Mouse (Mus musculus) intestine, embryonic 16.5 days (tissue): ENCODE measurements around the gene Rnps1. TPM values are rescaled to one million over a fixed set of nuclear protein-coding genes. Genes with fewer than 3 reads are reported as not detected.
A peak's percentile ranks its signal among the peaks of the same experiment; 100 is the strongest.

Experiments used
- ATAC-seq: fragments of 200-750 bp; cut with Nextera tagmentation; 2 replicates; pipeline ENCODE4 v1.8.0; 2017; ENCODE audit warnings: moderate TSS enrichment, moderate library complexity
- H3K27ac ChIP-seq: fragments of 300-500 bp; sonication (generic); 2 replicates; pipeline ENCODE4 v1.5.1; 2014; ENCODE audit warnings: mild to moderate bottlenecking, low read length
- H3K27me3 ChIP-seq: fragments of 300-500 bp; sonication (generic); replicated peaks from 2 replicates; pipeline ENCODE4 v1.6.1; 2014; ENCODE audit warnings: low read length, control low read depth, mixed read lengths; ENCODE audit not compliant: control insufficient read depth, insufficient read depth
- H3K36me3 ChIP-seq: fragments of 300-500 bp; sonication (generic); 2 replicates; pipeline ENCODE4 v1.6.1; 2014; ENCODE audit warnings: low read length, control low read depth; ENCODE audit not compliant: control insufficient read depth, insufficient read depth
- H3K4me1 ChIP-seq: fragments of 300-500 bp; sonication (generic); 2 replicates; pipeline ENCODE4 v1.6.1; 2014; ENCODE audit warnings: low read length, control low read depth, mixed read lengths; ENCODE audit not compliant: control insufficient read depth, insufficient read depth
- H3K4me2 ChIP-seq: fragments of 300-500 bp; sonication (generic); 2 replicates; pipeline ENCODE4 v1.6.1; 2014; ENCODE audit warnings: low read depth, low read length, control low read depth
- H3K4me3 ChIP-seq: fragments of 300-500 bp; sonication (generic); 2 replicates; pipeline ENCODE4 v1.5.1; 2014; ENCODE audit warnings: mild to moderate bottlenecking, low read length
- H3K9ac ChIP-seq: fragments of 300-500 bp; sonication (generic); 2 replicates; pipeline ENCODE4 v1.6.1; 2014; ENCODE audit warnings: low read depth, low read length
- H3K9me3 ChIP-seq: fragments of 300-500 bp; sonication (generic); 2 replicates; pipeline ENCODE4 v1.6.1; 2016; ENCODE audit warnings: low read length, control low read depth; ENCODE audit not compliant: control insufficient read depth
- WGBS: fragments of 180-500 bp; shearing (Covaris S2); extraction: QIAGEN DNeasy Blood & Tissue Kit; methylation state at CpG from one replicate; pipeline ENCODE4 v1.1.7; 2014; 5-methylcytosine and 5-hydroxymethylcytosine counted together
- polyA plus RNA-seq: library from polyadenylated mRNA; unstranded; fragments of >200 nt; fragmentation: Nextera tagmentation; extraction: Ambion mirVana; gene quantifications from 2 replicates; pipeline ENCODE4 v1.2.1, GENCODE M21; 2015

Rnps1 gene
- polyA plus RNA-seq: 233 and 248 TPM in 2 replicates

GRCm38 (mm10) chr17:24414230-24414976 lies at the start of gene Rnps1:
Gene Rnps1, plus strand, starts transcription at chr17:24414565.
- ATAC-seq: peak; percentile 91
- H3K27ac ChIP-seq: peak within 1 kb of the TSS; percentile 91
- no peaks in the 10 kb centered on the region for H3K9me3 ChIP-seq
- peak within 1 kb of the TSS; percentile 83 for H3K4me3 ChIP-seq
- H3K9ac ChIP-seq: peak within 1 kb of the TSS; percentile 92
- peak within 1 kb of the TSS; percentile 75 for H3K4me2 ChIP-seq
- WGBS: under 1% methylated on average over 64 of the region's 64 CpGs
- H3K36me3 ChIP-seq: peaks cover 3% of the 10 kb centered on the region; the same call in 1 of the 2 replicates
- H3K4me1 ChIP-seq: peaks cover 21% of the 10 kb centered on the region
- H3K27me3 ChIP-seq: no peaks in the 10 kb centered on the region

GRCm38 (mm10) chr17:24365863-24366262 lies 48.5 kb upstream of the Rnps1 start:
- no peaks in the 10 kb centered on the region for H3K9me3 ChIP-seq
- no peak overlapping the region for H3K9ac ChIP-seq
- H3K27me3 ChIP-seq: no peaks in the 10 kb centered on the region
- 59% methylated on average over 13 of the region's 13 CpGs for WGBS
- no peak overlapping the region for H3K4me2 ChIP-seq
- no peak overlapping the region for H3K4me3 ChIP-seq
- H3K36me3 ChIP-seq: peaks cover 2% of the 10 kb centered on the region; the same call in 1 of the 2 replicates
- H3K27ac ChIP-seq: no peak overlapping the region
- H3K4me1 ChIP-seq: no peaks in the 10 kb centered on the region
- ATAC-seq: no peak

DNA sequence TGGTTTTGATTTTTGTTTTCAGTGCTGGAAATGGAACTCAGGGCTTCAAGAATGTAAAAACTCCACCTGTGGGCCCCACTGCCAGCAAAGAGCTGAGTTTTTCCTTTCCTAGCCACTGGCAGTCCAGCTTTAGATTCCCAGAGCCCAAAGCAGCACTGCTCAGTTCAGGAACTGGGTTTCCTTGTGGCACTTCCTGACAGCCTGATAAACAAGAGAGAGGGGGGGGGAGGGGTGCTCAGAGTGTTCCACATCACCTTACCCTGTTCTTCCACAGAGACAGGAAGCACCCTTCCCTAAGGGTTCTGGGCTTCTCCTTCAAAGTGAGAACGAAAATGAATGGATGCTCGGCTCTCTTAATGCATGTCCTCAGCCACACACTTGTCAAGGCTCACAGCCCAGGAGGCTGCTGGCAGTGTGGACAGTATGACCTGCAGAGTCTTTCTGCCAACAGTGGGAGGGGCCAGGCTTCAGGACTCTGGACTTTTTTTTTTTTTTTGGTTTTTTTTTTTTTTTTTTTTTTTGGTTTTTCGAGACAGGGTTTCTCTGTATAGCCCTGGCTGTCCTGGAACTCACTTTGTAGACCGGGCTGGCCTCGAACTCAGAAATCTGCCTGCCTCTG lies 39.2 kb upstream of the Rnps1 start:
- no peak overlapping the region for H3K4me3 ChIP-seq
- H3K27ac ChIP-seq: no peak overlapping the region
- 77% methylated on average over 4 of the region's 5 CpGs for WGBS
- no peaks in the 10 kb centered on the region for H3K4me1 ChIP-seq
- H3K9ac ChIP-seq: no peak overlapping the region
- no peaks in the 10 kb centered on the region for H3K9me3 ChIP-seq
- 0 out of 2 replicates have a peak, but pooled peaks cover 5% of the 10 kb centered on the region for H3K36me3 ChIP-seq
- no peak overlapping the region for H3K4me2 ChIP-seq
- no peak for ATAC-seq
- no peaks in the 10 kb centered on the region for H3K27me3 ChIP-seq

- Histone ChIP-seq H3K9me3 (no peaks in the 10 kb centered on the region), H3K4me3 (no peak overlapping the region), H3K4me2 (no peak overlapping the region), H3K27ac (no peak overlapping the region), H3K9ac (no peak overlapping the region), H3K36me3 (0 out of 2 replicates have a peak, but pooled peaks cover 5% of the 10 kb centered on the region), H3K27me3 (no peaks in the 10 kb centered on the region), H3K4me1 (no peaks in the 10 kb centered on the region)
- ATAC-seq: no peak
- WGBS: 90% methylated on average over 6 of the region's 6 CpGs
Observed at GRCm38 (mm10) chr17:24375886-24376285, 38.5 kb upstream of the Rnps1 start.

- Histone ChIP-seq H3K27ac (no peak overlapping the region), H3K36me3 (0 out of 2 replicates have a peak, but pooled peaks cover 9% of the 10 kb centered on the region), H3K9me3 (no peaks in the 10 kb centered on the region), H3K4me3 (no peak overlapping the region), H3K9ac (no peak overlapping the region), H3K4me1 (no peaks in the 10 kb centered on the region), H3K27me3 (no peaks in the 10 kb centered on the region), H3K4me2 (no peak overlapping the region)
- 95% methylated on average over 2 of the region's 2 CpGs for WGBS
- ATAC-seq: no peak
Observed at GRCm38 (mm10) chr17:24378496-24378895, 35.9 kb upstream of the Rnps1 start.

DNA sequence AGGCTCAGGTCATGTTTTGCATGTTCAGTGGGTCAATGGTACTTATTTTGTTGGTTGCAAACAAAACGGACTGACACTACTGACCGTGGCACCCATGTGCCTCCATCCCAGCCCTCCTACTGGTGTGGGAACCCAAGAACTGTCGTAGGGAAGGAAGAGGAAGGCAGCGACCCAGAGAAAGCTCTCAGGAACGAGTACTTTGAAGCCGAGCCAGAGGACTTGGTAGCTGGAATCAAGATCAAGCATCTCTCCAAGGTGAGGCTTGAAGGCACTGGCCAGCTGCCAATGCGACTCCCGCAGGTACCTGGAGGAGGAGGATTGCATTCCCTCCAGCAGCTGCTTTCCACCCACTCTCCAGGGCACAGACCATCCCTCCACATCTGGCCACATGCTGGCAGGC lies 30.6 kb upstream of the Rnps1 start:
- no peaks in the 10 kb centered on the region for H3K27me3 ChIP-seq
- 82% methylated on average over 8 of the region's 8 CpGs for WGBS
- no peak overlapping the region for H3K27ac ChIP-seq
- no peak overlapping the region for H3K4me2 ChIP-seq
- peaks cover 7% of the 10 kb centered on the region; the same call in 1 of the 2 replicates for H3K36me3 ChIP-seq
- ATAC-seq: no peak
- H3K9ac ChIP-seq: no peak overlapping the region
- H3K4me3 ChIP-seq: no peak overlapping the region
- H3K9me3 ChIP-seq: no peaks in the 10 kb centered on the region
- no peaks in the 10 kb centered on the region for H3K4me1 ChIP-seq

DNA sequence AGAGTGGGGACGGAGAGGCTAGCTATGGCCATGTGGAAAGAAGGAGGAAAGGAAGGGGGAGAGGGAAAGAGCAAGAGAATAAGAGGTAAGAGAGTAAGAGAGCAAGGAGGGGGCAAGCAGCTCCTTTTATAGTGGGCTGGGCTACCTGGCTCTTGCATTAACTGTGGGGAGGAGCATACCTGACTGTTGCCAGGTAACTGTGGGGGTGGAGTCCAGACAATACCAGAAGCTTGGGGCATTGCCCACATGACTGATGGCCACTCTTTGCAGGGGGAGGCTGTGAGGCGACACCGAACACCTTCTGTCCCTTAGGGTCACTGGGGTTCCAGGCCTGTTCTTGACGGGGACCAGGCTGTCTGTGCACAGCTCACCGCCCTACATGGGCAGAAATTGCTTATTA lies 25.7 kb upstream of the Rnps1 start:
- no peak overlapping the region for H3K4me3 ChIP-seq
- no peak overlapping the region for H3K27ac ChIP-seq
- no peaks in the 10 kb centered on the region for H3K27me3 ChIP-seq
- H3K4me1 ChIP-seq: no peaks in the 10 kb centered on the region
- H3K36me3 ChIP-seq: peaks cover 2% of the 10 kb centered on the region; the same call in 1 of the 2 replicates
- 83% methylated on average over 5 of the region's 5 CpGs for WGBS
- no peak for ATAC-seq
- H3K9me3 ChIP-seq: no peaks in the 10 kb centered on the region
- H3K9ac ChIP-seq: no peak overlapping the region
- no peak overlapping the region for H3K4me2 ChIP-seq

DNA sequence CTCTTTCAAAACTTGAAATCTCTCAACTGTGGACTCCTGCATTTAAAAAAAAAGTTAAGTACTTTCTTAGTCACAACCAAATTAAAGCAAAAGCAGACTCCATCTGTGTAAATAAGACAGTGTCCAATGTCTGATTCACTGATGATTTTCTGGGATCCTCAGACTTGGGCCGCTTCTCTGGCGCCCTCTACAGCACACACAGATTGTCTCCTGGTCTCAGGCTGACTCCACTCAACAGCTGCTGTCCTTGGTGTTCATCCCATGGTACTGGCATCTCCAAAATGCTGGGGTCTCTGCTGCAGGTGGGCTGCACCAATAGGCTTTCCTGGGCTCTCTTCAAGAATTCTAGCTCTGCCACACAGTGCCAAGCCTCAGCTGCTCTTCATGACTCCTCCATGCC lies 24.5 kb upstream of the Rnps1 start:
- Histone ChIP-seq H3K9me3 (no peaks in the 10 kb centered on the region), H3K36me3 (no peaks in the 10 kb centered on the region; the same call in 1 of the 2 replicates), H3K4me1 (no peaks in the 10 kb centered on the region), H3K9ac (no peak overlapping the region), H3K4me3 (no peak overlapping the region), H3K27me3 (no peaks in the 10 kb centered on the region), H3K27ac (no peak overlapping the region), H3K4me2 (no peak overlapping the region)
- ATAC-seq: no peak
- WGBS: 8% methylated on average over 2 of the region's 2 CpGs

DNA sequence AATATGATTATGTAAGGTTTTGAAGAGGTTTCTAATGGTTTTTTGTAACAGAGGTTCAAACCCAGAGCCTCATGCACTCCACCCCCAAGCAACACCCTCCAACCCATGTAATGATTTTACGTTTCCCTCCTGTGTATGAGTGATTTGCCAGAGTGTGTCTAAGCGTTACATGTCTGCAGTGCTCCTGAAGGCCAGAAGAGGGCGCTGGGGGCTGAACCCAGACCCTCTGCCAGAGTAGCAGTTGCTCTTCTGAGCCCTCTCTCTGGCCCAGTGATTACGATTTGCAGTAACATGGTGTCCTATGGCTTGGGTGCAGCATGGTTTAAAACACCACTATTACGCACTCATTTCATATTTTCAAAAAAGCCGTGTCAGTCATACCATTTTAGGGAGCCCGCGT lies 23.2 kb upstream of the Rnps1 start:
- Histone ChIP-seq H3K4me2 (no peak overlapping the region), H3K4me3 (no peak overlapping the region), H3K9ac (no peak overlapping the region), H3K27me3 (no peaks in the 10 kb centered on the region), H3K4me1 (no peaks in the 10 kb centered on the region), H3K9me3 (no peaks in the 10 kb centered on the region), H3K36me3 (no peaks in the 10 kb centered on the region), H3K27ac (no peak overlapping the region)
- ATAC-seq: no peak
- 72% methylated on average over 8 of the region's 8 CpGs for WGBS
